Mouse (Mus musculus): ENCODE measurements at regions not wholly inside any gene's neighbourhood (a gene's known extent, or its start where the extent isn't known, plus 50 kb on each side); places are given as distances from the start of the nearest gene placed in this dataset.
A peak's percentile ranks its signal among the peaks of the same experiment; 100 is the strongest.

- TF ChIP-seq CTCF (conservative IDR thresholded peaks at IDR 0.05) = peak; percentile 98
- no peak overlapping the region for H3K27ac ChIP-seq
- no peak overlapping the region for H3K4me3 ChIP-seq
- DNase-seq (ENCODE audit: low spot score in 2 of 2) = peak; percentile 54 to 74
These were observed 94.9 kb upstream of the St8sia4 start for GRCm38 (mm10) chr1:95762244-95762643.

DNA sequence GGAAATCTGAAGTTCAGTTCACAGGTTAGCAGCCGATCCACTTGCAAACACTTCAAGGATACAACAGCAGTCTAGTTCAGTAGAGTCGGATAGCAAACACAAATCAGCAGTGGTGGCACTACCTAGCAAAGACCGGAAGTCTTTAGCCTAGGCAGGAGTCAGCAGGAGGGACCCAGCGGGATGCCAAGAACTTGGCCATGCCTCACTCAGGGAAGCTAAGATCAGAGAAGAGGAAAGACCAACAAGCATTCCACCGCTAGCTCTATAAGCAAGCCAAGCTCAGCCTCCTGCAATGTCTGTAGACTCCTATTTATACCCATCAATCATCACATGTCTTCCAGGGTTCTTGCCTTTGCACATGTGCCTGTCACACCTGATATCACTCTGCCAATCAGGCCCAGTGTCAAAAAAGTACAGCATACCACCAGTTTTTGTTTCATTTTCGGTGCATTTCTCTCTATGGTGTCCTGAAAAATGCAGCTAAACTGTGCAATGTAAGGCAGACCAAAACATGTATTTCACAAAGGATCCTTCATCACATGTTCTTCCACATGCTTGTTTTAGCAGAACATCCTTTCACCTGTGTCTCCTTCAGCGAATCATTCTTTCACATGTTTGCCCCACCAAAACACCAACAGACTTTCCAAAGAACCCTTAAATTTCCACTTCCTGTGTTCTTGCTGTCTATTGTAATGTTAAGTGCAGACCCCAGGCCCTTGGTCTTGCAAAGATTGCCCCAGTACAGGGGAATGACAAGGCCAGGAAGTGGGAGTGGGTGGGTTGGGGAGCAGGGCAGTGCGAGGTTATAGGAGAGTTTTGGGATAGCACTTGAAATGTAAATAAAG lies 86.9 kb upstream of the St8sia4 start:
- TF ChIP-seq CTCF (conservative IDR thresholded peaks at IDR 0.05) = no peak
- DNase-seq (ENCODE audit: low spot score in 2 of 2) = no peak
- Histone ChIP-seq H3K27ac (no peak overlapping the region), H3K4me3 (no peak overlapping the region)

- Histone ChIP-seq H3K4me3 (no peak overlapping the region), H3K27ac (no peak overlapping the region)
- no peak for TF ChIP-seq CTCF (conservative IDR thresholded peaks at IDR 0.05)
- DNase-seq (ENCODE audit: low spot score in 2 of 2) = no peak
These were observed 86.1 kb upstream of the St8sia4 start for GRCm38 (mm10) chr1:95753517-95753916.

DNA sequence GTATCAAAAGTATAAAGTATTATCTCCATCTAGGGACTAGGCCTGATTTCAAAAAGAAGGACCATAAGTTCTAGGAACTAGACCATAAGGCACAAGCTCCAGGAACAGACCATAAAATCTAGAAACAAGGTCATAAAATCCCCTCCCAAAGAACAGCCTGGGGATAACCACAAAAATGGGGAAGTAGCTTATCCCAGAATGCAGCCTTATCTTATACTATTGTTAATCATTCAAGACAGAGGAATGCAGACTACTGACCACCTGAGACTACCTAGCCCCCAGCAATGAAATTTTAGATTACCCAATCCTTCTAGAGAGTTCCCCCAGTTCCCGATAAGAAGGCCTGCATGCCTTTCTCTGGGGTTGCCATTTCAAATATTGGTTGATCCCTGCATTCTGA lies 81.6 kb upstream of the St8sia4 start:
- no peak overlapping the region for H3K27ac ChIP-seq
- TF ChIP-seq CTCF (conservative IDR thresholded peaks at IDR 0.05) = no peak
- H3K4me3 ChIP-seq = no peak overlapping the region
- no peak for DNase-seq (ENCODE audit: low spot score in 2 of 2)

DNA sequence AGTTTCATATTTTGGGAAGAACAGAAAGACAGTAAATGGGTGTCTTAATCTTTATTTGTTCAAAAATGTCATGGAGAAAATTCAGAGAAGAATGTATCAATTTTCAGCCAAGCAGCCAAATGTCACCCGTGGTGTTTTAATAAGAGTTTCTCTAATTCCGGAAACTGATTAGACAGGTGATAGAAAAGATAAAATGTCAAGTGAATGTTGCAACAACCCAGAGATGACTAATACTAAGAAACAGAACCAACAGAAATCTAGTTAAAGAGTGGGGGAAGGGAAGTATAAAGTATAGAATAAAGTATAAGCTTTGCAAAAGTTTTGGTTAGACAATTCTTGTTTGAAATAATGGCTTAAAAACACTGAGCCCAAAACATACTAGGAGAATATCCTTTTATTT lies 79.9 kb upstream of the St8sia4 start:
- no peak for TF ChIP-seq CTCF (conservative IDR thresholded peaks at IDR 0.05)
- H3K4me3 ChIP-seq = no peak overlapping the region
- no peak for DNase-seq (ENCODE audit: low spot score in 2 of 2)
- H3K27ac ChIP-seq = no peak overlapping the region

- DNase-seq (ENCODE audit: low spot score in 2 of 2) = no peak
- H3K4me3 ChIP-seq = no peak overlapping the region
- no peak for TF ChIP-seq CTCF (conservative IDR thresholded peaks at IDR 0.05)
- no peak overlapping the region for H3K27ac ChIP-seq
These were observed 77.1 kb upstream of the St8sia4 start for GRCm38 (mm10) chr1:95744446-95744845.

- no peak for TF ChIP-seq CTCF (conservative IDR thresholded peaks at IDR 0.05)
- H3K4me3 ChIP-seq = no peak overlapping the region
- no peak for DNase-seq (ENCODE audit: low spot score in 2 of 2)
- no peak overlapping the region for H3K27ac ChIP-seq
These were observed 76.0 kb upstream of the St8sia4 start for GRCm38 (mm10) chr1:95743334-95743733.

DNA sequence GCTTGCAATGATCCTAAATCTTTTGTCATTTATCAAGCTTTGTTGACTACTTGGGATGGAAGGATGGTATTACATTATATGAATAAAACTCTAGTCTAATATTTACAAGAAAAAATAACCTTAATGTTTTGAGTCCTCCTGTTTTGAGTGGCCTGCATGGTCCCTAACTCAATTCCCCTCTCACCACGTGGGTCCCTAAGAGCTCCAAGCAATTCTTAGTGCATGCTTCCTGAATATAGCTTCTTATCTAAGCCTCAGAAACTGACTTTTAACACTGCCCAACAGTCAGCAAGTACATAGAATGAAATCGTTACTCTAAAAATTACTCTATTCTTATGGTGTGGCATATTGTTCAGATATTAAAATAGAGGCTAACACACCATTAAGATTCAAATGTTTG lies 52.1 kb upstream of the St8sia4 start:
- Histone ChIP-seq H3K4me3 (no peak overlapping the region), H3K27ac (no peak overlapping the region)
- TF ChIP-seq CTCF (conservative IDR thresholded peaks at IDR 0.05) = no peak
- no peak for DNase-seq (ENCODE audit: low spot score in 2 of 2)

DNA sequence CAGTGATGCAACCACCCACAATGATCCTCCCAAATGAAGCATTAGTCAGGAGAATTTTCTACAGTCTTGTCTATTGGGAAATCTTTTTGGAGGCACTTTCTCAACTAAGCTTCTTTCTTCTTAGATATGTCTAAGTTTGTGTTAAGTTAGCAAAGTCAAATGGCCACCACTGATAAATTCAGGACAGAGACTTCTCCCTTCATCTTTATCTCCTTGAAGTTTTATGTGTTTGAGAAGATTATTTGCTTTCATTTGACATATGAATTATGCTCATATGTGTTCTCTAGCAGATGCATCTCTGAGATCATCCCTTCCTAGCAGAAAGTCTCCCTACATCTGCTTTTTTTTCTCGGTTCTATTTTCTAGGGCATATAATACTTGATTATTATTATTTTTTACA lies 51.4 kb upstream of the St8sia4 start:
- no peak for TF ChIP-seq CTCF (conservative IDR thresholded peaks at IDR 0.05)
- no peak overlapping the region for H3K27ac ChIP-seq
- DNase-seq (ENCODE audit: low spot score in 2 of 2) = no peak
- H3K4me3 ChIP-seq = no peak overlapping the region

Data from layer of hippocampus, adult 2 months (tissue).